Mouse (Mus musculus) retina, postnatal 7 days (tissue): ENCODE data around the gene Cdc20b.

Source experiments
- DNase-seq: peaks from one replicate; pipeline ENCODE4 v3.0.0-alpha.2; 2012; ENCODE audit warnings: low read depth, low spot score

Cdc20b gene

DNA sequence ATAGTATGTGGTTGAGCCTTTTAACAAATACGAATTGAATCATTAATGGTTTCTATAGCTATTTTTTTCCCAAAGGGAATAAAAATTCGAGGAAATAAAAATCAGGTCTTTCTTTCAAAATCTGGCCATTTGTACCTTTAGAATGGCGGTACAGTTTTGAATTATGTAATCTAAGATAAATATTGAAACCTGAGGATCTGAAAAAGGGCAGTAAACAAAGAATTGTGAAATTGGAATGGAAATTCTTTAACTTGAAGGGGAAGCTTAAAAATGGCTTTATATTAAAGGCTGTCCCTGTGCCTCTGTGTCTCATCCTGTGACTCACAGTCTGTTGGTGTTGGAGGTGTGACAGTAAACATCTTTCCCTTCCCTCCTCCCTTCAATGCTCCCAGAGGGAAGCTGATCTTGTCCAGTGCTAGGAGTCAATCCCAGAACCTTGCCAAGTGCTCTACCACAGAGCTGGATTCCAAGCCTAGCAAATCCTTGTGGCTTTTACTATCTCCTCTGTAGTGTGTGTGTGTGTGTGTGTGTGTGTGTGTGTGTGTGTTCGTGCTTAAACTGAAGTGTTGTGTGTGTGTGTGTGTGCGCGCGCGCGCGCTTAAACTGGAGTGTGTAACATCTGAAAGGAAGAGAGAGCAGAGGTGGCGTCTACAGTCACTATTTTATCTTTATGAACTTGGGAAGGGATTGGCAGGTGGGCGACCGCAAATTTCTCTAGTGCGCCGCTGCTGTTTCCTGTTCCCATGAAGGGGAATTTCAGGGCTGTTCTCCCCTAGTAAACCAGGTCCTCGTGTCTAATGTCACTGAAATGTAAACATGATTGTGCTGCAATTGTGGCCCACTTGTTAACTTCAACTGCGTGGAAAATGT is 11.4 kb upstream of the Cdc20b start:
- DNase-seq = no peak

DNA sequence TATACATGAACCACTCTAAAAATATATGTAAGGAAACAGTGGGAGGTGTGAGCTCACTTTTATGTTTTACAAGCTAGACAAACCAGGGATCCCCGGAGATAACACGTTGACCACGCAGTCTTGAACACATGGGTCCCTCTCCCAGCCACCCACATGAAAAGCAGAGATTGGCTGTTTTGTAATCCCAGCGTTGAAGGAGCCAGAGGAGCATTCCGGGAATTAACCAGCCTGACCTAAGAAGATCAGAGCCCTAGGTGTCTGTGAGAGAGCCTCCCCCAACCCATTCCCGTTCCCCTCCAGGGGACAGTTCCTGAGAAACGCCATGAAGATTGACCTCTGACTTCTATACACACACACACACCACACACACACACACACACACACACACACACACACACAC is 3.6 kb upstream of the Cdc20b start:
- peak; percentile 38 for DNase-seq

DNA sequence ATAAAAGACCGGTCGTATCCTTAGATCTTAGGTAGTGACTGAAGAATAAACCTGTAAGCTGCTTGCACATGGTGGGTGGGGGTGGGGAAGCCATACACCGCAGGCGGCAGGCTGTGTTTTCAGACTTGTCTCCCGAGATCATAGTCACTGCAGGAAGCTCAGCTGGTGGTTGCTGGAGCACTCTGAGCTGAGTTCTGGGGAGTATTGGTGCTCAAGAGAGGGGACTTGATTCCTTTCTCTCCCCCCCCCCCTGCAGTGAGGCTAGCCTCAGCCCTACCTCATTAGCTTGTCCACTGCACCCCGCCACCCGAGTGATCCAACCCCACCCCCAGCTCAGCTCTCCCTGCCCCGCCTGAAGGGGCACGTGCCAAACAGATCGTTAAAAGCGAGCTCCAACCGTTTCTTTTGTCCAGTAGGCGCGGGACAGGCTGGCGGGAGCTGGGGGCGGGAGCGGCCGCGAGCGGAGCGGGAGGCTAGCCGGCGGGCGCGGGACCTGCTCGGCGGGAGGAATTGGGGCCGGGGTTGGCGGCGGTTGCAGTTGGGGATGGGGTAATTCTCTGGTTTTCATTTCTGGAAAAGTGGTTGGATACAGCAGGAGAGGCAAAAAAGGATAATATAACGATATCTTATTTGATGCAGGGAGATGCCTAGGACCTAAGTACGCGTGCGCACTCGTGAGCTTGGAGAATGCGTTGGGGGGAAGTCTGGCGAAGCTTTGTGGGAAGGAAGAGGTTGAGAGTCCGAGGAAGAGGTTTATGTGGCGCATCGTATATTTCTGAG is 2.9 kb upstream of the Cdc20b start:
- peak; percentile 43 for DNase-seq

DNA sequence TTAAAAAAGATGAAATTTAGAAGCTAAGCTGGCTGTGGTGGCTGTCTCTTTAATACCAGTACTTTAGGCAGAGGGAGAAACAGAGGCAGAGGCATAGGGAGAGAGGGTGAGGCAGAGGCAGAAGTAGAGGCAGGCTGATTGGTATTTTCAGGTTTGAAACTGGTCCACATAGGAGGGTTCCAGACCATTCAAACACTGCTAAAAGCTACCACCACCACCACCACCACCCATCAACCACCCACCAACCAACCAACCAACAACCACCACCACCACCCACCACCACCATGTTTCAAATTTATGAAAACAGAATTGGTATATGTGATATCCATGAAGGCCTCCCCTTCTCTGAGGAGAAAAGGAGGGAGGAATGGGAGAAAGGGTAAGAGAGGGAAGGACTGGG is 2.1 kb upstream of the Cdc20b start:
- DNase-seq = no peak

DNA sequence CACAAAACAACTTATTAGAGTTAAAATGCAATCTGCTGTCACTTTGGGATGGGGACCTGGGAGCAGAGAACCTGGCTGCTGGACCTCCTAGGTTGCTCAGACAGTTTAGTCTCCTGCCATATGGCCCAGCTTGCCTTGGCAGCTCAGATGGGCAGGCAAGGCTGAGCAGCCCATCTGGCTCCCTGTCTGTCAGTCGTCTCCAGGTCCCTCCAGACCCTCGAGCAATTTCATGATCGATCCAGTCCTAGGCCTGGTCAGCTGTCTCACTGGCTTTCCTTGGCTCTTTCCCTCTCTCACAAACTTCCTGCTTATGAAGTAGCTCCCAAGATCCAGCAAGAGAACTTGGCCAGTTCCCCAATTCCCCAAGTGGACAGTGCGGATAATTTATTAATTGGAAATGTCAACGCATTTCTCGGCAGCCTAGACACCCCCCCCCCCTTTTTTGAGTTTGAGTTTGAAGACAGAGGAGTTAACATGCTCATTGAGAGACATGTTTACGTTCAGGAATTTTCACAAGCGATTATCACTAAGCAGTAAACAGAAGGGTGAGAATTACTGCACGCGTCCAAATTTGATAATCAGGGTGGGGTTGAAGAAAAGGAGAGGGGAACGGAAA is 532 bp upstream of the Cdc20b start:
- DNase-seq = no peak

DNA sequence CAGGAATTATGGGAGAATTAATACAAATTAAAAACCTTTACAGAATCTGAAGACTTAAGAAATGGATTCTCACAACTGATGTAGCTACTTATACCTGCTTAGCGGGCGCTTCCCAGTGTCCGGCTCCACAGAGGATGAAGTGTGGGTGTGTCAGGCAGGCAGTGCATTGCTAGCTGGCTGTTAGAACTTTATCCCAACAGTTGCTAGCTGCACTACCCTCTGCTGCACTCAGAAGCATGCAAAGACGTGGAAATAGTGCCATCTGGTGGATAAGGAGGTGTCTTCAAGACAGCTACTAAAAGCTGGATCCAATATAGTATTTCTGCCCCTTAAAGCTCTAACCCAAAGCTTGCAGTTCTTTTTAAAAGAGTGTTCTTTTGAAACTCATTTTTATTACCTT is 941 bp downstream of the Cdc20b start:
- DNase-seq = peak; percentile 86

DNA sequence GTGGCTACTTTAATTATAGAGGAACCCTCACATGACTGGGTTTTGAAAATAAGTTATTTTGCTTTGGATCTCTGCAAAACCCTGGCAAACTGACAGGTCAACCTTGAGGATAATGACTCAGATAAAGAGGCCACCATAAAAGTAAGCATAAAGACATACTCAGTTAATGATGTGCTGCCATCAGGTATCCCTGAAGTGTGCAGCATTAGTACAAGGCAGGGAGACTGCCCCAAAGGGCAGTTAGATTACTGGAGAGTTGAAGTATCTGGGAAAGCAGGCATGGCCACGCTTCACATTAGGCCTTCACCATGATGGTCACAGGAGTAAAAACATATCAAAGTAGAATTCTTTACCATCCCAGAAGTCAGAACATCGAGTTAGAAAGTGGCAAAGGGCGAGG is 10.0 kb downstream of the Cdc20b start:
- no peak for DNase-seq

DNA sequence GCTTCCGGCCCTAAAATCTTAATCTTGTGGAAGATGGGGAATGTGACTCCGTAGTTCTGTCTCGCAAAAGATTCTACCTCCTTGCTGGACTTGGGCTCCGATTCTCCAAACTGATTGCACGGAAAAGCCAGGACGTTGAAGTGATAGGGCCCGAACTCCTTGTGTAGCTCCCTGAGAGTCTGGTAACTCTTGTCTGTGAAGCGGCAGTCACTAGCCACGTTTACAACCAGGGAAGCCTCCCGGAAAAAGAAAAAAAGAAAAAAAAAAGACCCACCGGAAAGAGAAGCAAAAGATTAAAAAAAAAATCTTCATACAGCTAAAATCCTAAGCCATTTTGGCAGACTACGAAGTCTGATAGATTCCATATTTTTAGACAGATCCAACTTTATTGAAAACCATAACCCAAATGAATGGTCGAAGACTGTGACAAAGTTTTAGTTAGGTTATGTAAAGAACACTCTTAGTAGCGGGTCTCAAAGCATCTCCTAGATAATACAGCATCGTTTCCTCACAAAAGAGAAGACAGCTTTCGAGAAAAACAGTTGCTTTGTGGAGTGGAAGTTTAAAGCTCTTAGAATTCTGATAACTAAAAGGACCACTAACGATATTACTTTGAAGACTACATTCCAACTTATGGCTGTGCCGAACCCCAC is 10.7 kb downstream of the Cdc20b start:
- no peak for DNase-seq

DNA sequence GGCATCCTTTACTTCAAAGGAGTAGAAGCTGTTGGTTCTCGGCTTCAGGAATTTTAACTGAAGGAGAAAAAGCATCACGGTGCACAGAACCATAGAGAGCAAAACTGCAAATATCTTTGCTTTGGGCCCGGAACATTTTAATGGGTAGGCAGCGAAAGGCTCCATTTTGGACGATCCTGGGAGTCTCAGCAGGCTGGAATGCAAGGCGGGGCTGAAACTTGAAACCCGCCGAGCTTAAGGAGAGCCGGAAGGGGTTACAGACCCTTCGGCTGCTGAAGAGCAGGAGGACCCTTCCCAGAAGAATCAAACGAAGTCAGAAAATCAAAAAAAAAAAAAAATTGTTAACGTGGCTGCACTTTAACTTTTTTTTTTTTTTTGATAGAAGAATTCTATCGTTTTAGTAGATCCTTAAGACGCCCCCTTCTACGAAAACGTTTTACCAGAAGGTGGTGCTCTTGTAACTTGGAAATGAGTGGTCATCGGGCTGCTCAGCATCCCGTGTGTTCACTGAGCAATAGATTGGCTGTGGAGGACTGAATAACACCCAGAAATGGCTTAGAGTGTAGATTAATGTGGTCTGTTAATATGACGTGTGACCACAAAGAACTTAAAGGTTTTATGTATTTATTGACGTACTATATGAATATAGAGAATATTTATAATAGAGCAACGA is 11.4 kb downstream of the Cdc20b start, which contains the start of gene Gpx8:
TSS of gene Gpx8 (minus strand) at position 200 of the 673 bp plus-strand sequence.
- DNase-seq = peak; percentile 46

DNA sequence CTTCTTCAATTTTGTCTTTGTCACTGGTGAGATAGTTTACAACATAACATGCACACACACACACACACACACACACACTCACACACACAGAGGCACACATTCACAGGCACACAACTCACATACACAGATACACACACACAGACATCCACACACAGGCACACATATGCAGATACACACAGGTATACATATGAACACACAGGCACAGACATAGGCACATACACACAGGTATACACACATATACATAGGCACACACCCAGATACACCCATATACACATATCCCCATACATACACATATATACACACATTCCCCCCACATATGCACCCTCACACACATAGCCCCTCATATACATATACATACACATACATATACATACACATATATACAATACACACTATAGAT is 12.1 kb downstream of the Cdc20b start:
- DNase-seq = no peak

DNA sequence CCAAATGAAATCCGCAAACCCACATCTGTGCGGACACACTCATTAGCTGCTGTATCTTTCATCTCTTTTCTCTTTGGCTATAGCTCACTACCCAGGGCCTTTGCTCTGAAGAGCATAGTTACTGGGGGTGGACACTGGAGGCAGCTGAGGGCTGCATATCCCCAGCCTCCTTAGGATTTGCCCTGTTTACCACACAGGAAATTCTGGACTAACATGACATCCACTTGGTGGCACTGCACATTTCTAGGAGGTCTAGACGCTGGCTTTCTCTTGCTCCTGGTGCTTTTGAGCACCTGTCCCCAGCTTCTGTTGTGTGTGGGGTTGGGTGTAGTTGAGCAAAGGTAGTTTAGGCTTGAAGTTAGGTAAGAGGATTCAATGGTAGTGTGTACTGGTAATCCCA is 12.7 kb downstream of the Cdc20b start:
- no peak for DNase-seq

DNA sequence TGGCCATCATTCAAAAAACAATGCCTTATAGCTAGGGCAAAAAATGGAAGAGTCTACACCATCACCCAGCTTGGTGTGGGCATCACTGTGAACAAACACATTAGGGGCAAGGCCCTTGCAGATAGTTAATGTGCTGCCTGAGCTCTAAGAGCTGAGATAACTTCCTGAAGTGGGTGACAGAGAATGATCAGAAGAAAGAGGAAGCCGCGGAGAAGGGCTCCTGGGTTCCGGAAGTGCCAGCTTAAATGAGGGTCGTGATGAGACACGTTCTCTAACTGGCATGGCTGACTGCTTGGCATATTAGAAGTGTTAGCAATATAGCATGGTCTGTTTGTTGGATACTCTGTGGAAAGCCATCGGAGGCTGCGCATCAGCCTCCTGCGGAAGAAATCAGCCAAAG is 19.3 kb downstream of the Cdc20b start:
- no peak for DNase-seq

DNA sequence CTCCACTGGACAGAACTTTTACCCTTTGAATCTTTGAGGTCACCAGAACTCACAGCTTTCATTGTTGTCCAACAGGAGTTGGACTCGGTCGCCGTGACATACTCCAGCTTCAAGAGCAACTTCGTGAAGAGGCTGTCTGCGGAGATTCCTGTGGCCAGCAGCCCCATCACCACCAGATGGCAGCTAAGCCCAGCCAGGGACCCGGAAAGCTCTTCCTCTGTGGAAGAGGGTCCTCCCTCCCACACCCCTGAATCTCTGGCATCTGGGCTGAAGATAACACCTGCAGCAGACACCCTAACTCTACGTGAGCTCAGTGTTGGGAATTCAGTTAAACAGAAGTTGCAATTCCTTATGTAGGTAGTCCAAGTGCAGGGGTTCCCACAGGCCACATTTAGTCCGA is 20.9 kb downstream of the Cdc20b start:
- DNase-seq = no peak

DNA sequence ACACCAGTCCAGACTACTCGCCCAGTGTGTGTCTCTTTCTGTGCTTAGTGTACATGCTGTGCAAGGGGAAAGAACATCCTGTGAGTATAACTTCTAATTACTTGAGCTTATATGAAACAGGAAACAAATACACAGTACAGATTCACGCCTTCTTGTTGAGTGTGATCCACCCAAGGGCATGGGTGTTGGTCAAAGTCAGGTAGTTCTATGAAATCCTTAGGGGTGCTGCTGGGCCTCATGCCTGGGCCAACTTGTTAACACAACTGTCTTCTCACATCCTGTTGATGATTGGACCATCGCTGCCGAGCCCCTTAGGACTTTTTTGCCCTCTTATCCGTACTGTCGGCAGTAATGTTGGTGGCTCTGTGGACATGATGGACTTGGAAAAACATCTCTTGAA is 26.8 kb downstream of the Cdc20b start:
- DNase-seq = no peak

DNA sequence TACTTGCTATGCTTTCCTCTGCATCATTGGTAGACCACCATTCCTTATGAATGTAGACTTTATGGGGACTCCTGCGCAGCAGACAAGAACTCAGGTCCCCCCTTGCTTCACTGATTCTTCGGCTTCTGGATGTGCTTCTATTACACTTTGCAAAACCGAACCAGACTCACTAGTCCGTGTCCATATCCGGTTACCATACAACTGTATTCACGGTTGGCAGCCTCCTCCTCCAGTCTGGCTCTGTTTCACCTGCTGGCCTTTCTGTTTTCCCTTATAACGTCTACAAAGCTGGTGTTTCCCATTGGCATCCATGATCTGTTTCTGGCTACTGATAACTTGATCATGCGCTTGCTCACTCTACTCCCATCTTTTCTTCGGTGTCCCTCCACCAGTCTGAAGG is 29.6 kb downstream of the Cdc20b start:
- DNase-seq = no peak

DNA sequence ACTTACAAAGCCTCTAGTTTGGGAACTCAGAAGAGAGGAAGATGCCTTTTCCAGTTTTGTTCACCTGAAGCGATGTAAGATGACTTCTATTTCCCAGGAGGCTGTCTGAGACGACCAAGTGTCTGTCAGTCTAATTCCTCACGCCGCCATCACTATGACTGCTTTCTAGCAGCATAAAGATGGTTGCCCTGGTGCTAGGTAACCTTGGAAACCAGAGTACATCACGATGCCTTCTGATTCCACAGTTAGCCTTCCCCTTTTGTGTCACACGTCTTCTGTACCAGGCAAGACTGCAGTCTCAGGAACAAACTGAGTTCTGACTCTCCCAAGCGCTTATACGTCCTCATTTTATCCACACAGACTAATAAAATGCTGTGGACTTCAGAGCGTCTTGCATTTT is 44.1 kb downstream of the Cdc20b start:
- DNase-seq = no peak

DNA sequence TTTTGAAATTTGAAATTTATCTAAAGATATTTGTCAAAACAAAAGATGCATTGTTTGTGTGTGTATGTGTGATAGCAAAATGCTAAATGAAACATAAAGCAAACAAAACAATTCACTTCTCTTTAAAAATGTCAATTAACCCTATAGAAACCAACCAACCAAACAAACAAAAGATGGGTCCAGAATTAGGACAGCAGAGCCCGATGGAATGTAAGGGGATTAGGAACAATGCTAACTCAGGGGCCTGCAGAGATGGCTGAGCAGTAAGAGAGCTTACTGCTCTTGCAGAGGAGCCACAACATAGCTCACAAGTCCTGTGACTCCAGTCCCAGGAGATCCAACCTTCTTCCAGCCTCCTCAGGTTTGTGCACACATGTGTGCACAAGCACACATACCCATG is 47.2 kb downstream of the Cdc20b start:
- no peak for DNase-seq

DNA sequence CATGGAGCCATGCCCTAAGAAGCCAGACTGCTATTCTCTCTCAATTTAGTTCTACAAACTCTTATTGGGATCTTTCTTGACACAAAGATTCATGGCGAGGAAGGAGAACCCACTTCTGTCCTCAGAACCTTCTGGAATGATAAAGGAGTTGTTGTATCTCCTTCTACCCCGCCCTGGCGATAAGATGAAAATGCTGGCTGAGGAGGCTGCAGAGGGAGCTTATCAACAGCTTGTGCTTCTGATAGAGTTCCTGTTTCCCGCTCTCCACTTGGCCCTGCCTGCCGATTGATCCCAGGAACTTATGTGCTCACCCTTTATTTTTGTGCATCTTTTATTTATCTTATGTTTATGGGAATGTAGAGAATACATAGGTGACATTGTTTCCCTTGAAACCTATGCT is 49.8 kb downstream of the Cdc20b start:
- DNase-seq = no peak

DNA sequence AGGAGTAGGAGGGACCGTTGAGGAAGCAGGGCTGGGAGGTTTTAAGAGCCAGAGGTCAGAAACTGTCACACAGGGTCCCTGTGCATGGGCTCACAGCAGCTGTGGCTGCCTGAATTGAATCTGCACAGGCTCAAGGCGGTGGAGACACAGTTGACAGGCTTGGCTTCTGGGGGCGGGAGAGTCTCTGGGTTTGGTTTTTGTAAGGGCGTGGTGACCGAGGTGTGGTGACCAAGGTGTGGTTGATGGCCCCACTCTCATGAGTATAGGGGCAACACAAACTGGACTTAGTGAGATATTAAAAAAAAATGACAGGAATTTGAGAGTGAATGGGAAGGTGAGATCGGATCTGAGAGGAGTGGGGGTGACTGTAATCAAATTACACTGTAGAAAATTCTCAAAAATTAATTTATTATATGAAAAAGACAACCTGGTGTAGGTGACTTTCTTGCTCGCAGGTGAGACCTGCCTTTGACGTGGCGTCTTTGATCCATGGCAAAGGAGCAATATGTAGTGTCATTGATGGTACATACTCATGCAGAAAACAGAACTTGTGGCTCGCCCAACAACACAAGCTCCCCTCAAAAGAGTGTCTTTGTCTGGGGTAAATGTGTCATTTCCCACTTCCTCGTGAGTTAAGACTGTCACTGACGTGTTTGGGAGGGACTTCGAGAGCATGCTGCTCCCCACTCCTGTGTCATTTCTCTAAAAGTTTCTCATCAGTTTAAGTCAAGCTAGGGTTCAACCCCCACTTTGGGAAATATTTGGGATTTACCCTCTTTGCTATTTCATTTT is 52.5 kb downstream of the Cdc20b start:
- no peak for DNase-seq

DNA sequence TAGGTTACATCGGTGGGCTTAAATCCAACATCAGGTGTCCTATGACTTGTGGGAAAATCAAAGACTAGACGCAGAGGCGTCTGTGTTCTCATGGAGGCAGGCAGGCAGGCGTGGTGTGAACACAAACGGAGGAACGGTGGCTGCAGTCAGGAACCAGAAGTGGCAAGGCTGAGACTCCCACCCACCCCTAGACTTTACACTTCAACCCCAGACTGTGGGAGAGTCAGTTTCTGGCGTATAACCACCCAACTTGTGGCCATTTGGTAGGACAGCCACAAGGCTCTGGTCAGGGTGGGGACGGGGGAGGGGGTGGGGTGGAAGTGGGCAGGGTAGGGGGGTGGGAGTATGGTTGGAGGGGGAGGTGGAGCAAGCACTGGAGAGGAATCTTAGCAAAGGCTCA is 55.6 kb downstream of the Cdc20b start:
- no peak for DNase-seq

DNA sequence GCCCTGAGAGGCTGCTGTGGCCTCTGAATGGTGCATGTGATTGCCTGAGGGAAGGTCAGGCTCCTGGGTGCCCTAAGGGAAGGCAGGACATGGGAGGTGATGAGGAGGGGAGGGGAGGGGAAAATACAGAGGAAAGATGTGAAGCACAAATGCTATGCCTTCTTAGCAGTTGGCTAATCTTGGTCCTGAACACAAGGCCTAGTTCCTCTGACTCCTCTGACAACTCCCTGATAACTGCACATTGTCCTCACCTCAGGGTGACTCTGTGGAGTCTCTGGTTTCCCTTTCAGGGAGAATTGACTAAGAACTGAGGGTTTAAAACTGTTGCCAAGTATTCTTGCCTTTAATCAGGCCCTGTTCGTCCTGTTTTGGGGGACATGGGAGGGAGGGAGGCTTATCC is 59.7 kb downstream of the Cdc20b start:
- no peak for DNase-seq
